In genomic region chr8:83570272-83571000, GRCm38 (mm10) we compare ENCODE assay signal across 20 mouse cellular contexts. TPM values are rescaled to one million over a fixed set of nuclear protein-coding genes. Genes with fewer than 3 reads are reported as not detected.
DNase-seq lines count a peak whose midpoint lies in the region; ATAC-seq lines count a peak whose summit lies in the region.
"Had no signal": no experiment of that assay in that cellular context is flagged by ENCODE, and none has a peak within 500 bp of the region (broad histone marks: within the 10 kb centered on the region; RNA-seq: fewer than 3 reads in every experiment).

No protein-coding gene starts in this region.

- DNase-seq in heart, adult 11 months: peak; percentile 89
- peak; percentile 2 for DNase-seq in liver
- DNase-seq in liver, embryonic 11.5 days (ENCODE audit: low spot score): no peak
- DNase-seq in cerebellum, adult 9-10 months: peak; percentile 9
- peak; percentile 11 to 15 for DNase-seq in cerebellum, postnatal 25 days
- DNase-seq: heart, postnatal 10 days; lung, postnatal 4 days; midbrain, embryonic 14.5 days had no signal

- H3K36me3 ChIP-seq in heart, embryonic 11.5 days (ENCODE audit: control insufficient read depth, insufficient read depth, low read length): peaks cover 17% of the 10 kb centered on the region
- H3K36me3 ChIP-seq in liver, embryonic 11.5 days (ENCODE audit: control insufficient read depth, insufficient read depth, low read length): peaks cover 19% of the 10 kb centered on the region

- H3K4me2 ChIP-seq in heart, embryonic 11.5 days: no peak overlapping the region
- H3K4me2 ChIP-seq in liver, embryonic 11.5 days: no peak overlapping the region

- no peak for ATAC-seq in heart, embryonic 11.5 days (replicated peaks; ENCODE audit: insufficient number of reproducible peaks, low FRiP score, low TSS enrichment)
- no peak for ATAC-seq in liver, embryonic 11.5 days (replicated peaks; ENCODE audit: low FRiP score)
- no peak for ATAC-seq in activated CD4-positive, CD25-positive, alpha-beta regulatory T cell, adult 4 months
- ATAC-seq: CD4-positive, CD25-positive, alpha-beta regulatory T cell, adult 4 months; hindbrain, postnatal 0 days had no signal

- H3K4me1 ChIP-seq in heart, embryonic 11.5 days (ENCODE audit: control insufficient read depth, insufficient read depth, low read length): peaks cover 36% of the 10 kb centered on the region
- peaks cover 11% of the 10 kb centered on the region for H3K4me1 ChIP-seq in liver, embryonic 11.5 days (replicated peaks; ENCODE audit: control insufficient read depth, insufficient read depth, low read length)

- H3K27me3 ChIP-seq in heart, embryonic 11.5 days (ENCODE audit: control insufficient read depth, insufficient read depth, low read length): no peaks in the 10 kb centered on the region
- H3K27me3 ChIP-seq in liver, embryonic 11.5 days (replicated peaks; ENCODE audit: control insufficient read depth, insufficient read depth, low read length): no peaks in the 10 kb centered on the region

- WGBS in heart, embryonic 11.5 days (ENCODE audit: insufficient replicate concordance): 86% methylated on average over 12 of the region's 15 CpGs
- WGBS in liver, embryonic 11.5 days: 82% methylated on average over 15 of the region's 15 CpGs

- H3K9me3 ChIP-seq in heart, embryonic 11.5 days (replicated peaks; ENCODE audit: control insufficient read depth, low read length): no peaks in the 10 kb centered on the region
- no peaks in the 10 kb centered on the region for H3K9me3 ChIP-seq in liver, embryonic 11.5 days (ENCODE audit: control insufficient read depth, low read length)
- H3K9me3 ChIP-seq: embryonic facial prominence, embryonic 10.5 days; limb, embryonic 10.5 days had no signal

- no peak overlapping the region for H3K4me3 ChIP-seq in heart, embryonic 11.5 days (ENCODE audit: low read depth, low read length)
- H3K4me3 ChIP-seq in liver, embryonic 11.5 days (ENCODE audit: low read depth, low read length): no peak overlapping the region
- H3K4me3 ChIP-seq: embryonic facial prominence, embryonic 10.5 days; limb, embryonic 10.5 days had no signal

- no peak overlapping the region for H3K27ac ChIP-seq in heart, embryonic 11.5 days (ENCODE audit: low read depth, low read length)
- no peak overlapping the region for H3K27ac ChIP-seq in liver, embryonic 11.5 days (ENCODE audit: low read depth, low read length)
- H3K27ac ChIP-seq: embryonic facial prominence, embryonic 10.5 days; hindbrain, postnatal 0 days; limb, embryonic 10.5 days had no signal

- no peak overlapping the region for H3K9ac ChIP-seq in heart, embryonic 11.5 days (ENCODE audit: low read depth, low read length)
- H3K9ac ChIP-seq in liver, embryonic 11.5 days (ENCODE audit: low read depth, low read length): no peak overlapping the region

RNA-seq across cellular contexts. Expression of gene Ndufb7, which starts 4.0 kb away (rescaled TPM):
- polyA plus RNA-seq in heart, embryonic 11.5 days (2014; fragmentation: Nextera tagmentation; extraction: Ambion mirVana): 546 and 556 TPM in 2 replicates
- 321 and 354 TPM in 2 replicates for polyA plus RNA-seq in liver, embryonic 11.5 days (2014; fragmentation: Nextera tagmentation; extraction: Ambion mirVana)
- 100 to 1,000 TPM; 350 to 354 TPM for polyA plus RNA-seq in activated CD4-positive, CD25-positive, alpha-beta regulatory T cell, adult 4 months (2017; shearing (Covaris generic))

RNA-seq across cellular contexts. Expression of gene Olfr370, which starts 34.9 kb away (rescaled TPM):
- polyA plus RNA-seq in heart, embryonic 11.5 days (2014; fragmentation: Nextera tagmentation; extraction: Ambion mirVana): 0.08 TPM in 1 of 2 replicates, not detected in the other
- polyA plus RNA-seq in liver, embryonic 11.5 days (2014; fragmentation: Nextera tagmentation; extraction: Ambion mirVana): not detected in 2 replicates
- polyA plus RNA-seq in activated CD4-positive, CD25-positive, alpha-beta regulatory T cell, adult 4 months (2017; shearing (Covaris generic)): not detected
- polyA plus RNA-seq: embryonic facial prominence, embryonic 10.5 days; frontal cortex, adult 2 months; hindbrain, postnatal 0 days; kidney, embryonic 14.5 days; limb, embryonic 10.5 days; liver, embryonic 16.5 days; midbrain, embryonic 14.5 days; neural tube, embryonic 11.5 days; small intestine, adult 2 months; stomach, embryonic 16.5 days had no signal

RNA-seq across cellular contexts. Expression of gene Tecr, which starts 37.3 kb away (rescaled TPM):
- polyA plus RNA-seq in heart, embryonic 11.5 days (2014; fragmentation: Nextera tagmentation; extraction: Ambion mirVana): 531 and 534 TPM in 2 replicates
- polyA plus RNA-seq in liver, embryonic 11.5 days (2014; fragmentation: Nextera tagmentation; extraction: Ambion mirVana): 468 and 475 TPM in 2 replicates
- 100 to 1,000 TPM; 421 to 424 TPM for polyA plus RNA-seq in activated CD4-positive, CD25-positive, alpha-beta regulatory T cell, adult 4 months (2017; shearing (Covaris generic))

RNA-seq across cellular contexts. Expression of gene Dnajb1, which starts 37.6 kb away (rescaled TPM):
- polyA plus RNA-seq in heart, embryonic 11.5 days (2014; fragmentation: Nextera tagmentation; extraction: Ambion mirVana): 51.2 and 51.5 TPM in 2 replicates
- 75.9 and 77.1 TPM in 2 replicates for polyA plus RNA-seq in liver, embryonic 11.5 days (2014; fragmentation: Nextera tagmentation; extraction: Ambion mirVana)
- 10 to 100 TPM; 40.7 to 44.0 TPM for polyA plus RNA-seq in activated CD4-positive, CD25-positive, alpha-beta regulatory T cell, adult 4 months (2017; shearing (Covaris generic))
